Mouse (Mus musculus) brain, embryonic 14.5 days (tissue): ENCODE data around the gene Ccdc114.
"Not testable (repeated sequence)": the region's sequence is repeated elsewhere in the genome, so short reads cannot be mapped to it uniquely, and the experiment has no call there.

Experiments
- CTCF ChIP-seq: fragments of 200-500 bp; IDR thresholded peaks from 2 replicates; pipeline ENCODE4 v1.5.1; 2012; ENCODE audit warnings: inconsistent platforms, mild to moderate bottlenecking, moderate library complexity, borderline replicate concordance; ENCODE audit not compliant: insufficient read depth, insufficient read length; ENCODE audit errors: extremely low read depth
- POLR2A ChIP-seq: fragments of 200-500 bp; IDR thresholded peaks from 2 replicates; pipeline ENCODE4 v1.6.1; 2012; ENCODE audit warnings: mild to moderate bottlenecking, inconsistent platforms, borderline replicate concordance; ENCODE audit not compliant: poor library complexity, insufficient read depth, insufficient read length, severe bottlenecking; ENCODE audit errors: extremely low read depth

DNA sequence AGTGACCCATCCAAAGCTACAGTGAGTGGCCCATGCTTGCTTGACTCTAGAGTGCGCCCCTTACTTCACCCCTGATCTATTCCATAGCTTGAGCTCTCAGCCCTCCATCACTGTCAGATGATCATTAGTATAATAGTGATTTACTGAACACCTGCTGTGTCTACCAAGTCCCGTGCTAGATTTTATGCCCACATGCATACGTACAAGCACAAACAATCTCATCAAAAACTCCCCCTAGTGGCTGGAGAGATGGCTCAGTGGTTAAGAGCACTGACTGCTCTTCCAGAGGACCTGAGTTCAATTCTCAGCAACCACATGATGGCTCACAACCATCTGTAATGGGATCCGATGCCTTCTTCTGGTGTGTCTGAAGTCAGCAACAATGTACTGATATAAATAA, 25.7 kb upstream of the Ccdc114 start:
- not testable (repeated sequence) for TF ChIP-seq CTCF, POLR2A
